Mouse (Mus musculus): ENCODE data around the gene M1ap. TPM values are rescaled to one million over a fixed set of nuclear protein-coding genes. Genes with fewer than 3 reads are reported as not detected.

The M1ap gene
- polyA plus RNA-seq, 1 experiment: 8.8 TPM

- Histone ChIP-seq H3K4me3 (replicated peaks) (no peak overlapping the region), H3K4me1 (ENCODE audit: control insufficient read depth) (no peaks in the 10 kb centered on the region), H3K36me3 (ENCODE audit: control insufficient read depth) (no peaks in the 10 kb centered on the region), H3K27me3 (ENCODE audit: control insufficient read depth) (no peaks in the 10 kb centered on the region), H3K9me3 (ENCODE audit: control insufficient read depth, low read length) (no peaks in the 10 kb centered on the region)
- no peak for TF ChIP-seq GATA1 (IDR thresholded peaks at IDR 0.05; ENCODE audit: low read length)
These were observed 15.0 kb downstream of the M1ap start for GRCm38 (mm10) chr6:82961664-82962063.

- H3K36me3 ChIP-seq (ENCODE audit: control insufficient read depth): no peaks in the 10 kb centered on the region
- H3K4me3 ChIP-seq (replicated peaks): no peak overlapping the region
- no peaks in the 10 kb centered on the region for H3K4me1 ChIP-seq (ENCODE audit: control insufficient read depth)
- no peaks in the 10 kb centered on the region for H3K9me3 ChIP-seq (ENCODE audit: control insufficient read depth, low read length)
- peaks cover 8% of the 10 kb centered on the region for H3K27me3 ChIP-seq (ENCODE audit: control insufficient read depth)
- TF ChIP-seq GATA1 (IDR thresholded peaks at IDR 0.05; ENCODE audit: low read length) (no peak), TAL1 (IDR thresholded peaks at IDR 0.05; ENCODE audit: low read length) (no peak)
These were observed 22.8 kb downstream of the M1ap start for GRCm38 (mm10) chr6:82969249-82970084.

GRCm38 (mm10) chr6:82971031-82971430, 24.3 kb downstream of the M1ap start:
- Histone ChIP-seq H3K27me3 (ENCODE audit: control insufficient read depth) (peaks cover 8% of the 10 kb centered on the region), H3K9me3 (ENCODE audit: control insufficient read depth, low read length) (no peaks in the 10 kb centered on the region), H3K4me1 (ENCODE audit: control insufficient read depth) (no peaks in the 10 kb centered on the region), H3K36me3 (ENCODE audit: control insufficient read depth) (no peaks in the 10 kb centered on the region), H3K4me3 (replicated peaks) (no peak overlapping the region)
- no peak for TF ChIP-seq GATA1 (IDR thresholded peaks at IDR 0.05; ENCODE audit: low read length)
- TF ChIP-seq TAL1 (IDR thresholded peaks at IDR 0.05; ENCODE audit: low read length): no peak

- Histone ChIP-seq H3K4me3 (replicated peaks) (no peak overlapping the region), H3K9me3 (ENCODE audit: control insufficient read depth, low read length) (no peaks in the 10 kb centered on the region)
- TF ChIP-seq GATA1 (IDR thresholded peaks at IDR 0.05; ENCODE audit: low read length): no peak
- TF ChIP-seq TAL1 (IDR thresholded peaks at IDR 0.05; ENCODE audit: low read length): no peak
These were observed 40.8 kb downstream of the M1ap start for GRCm38 (mm10) chr6:82987411-82987971.

GRCm38 (mm10) chr6:82993696-82994095, 47.0 kb downstream of the M1ap start:
- Histone ChIP-seq H3K27me3 (ENCODE audit: control insufficient read depth) (peaks cover 8% of the 10 kb centered on the region), H3K9me3 (ENCODE audit: control insufficient read depth, low read length) (no peaks in the 10 kb centered on the region; the same call in 1 of the 2 replicates), H3K36me3 (ENCODE audit: control insufficient read depth) (no peaks in the 10 kb centered on the region; the same call in 1 of the 2 replicates), H3K4me3 (replicated peaks) (no peak overlapping the region), H3K4me1 (ENCODE audit: control insufficient read depth) (peaks cover 24% of the 10 kb centered on the region)
- TF ChIP-seq GATA1 (IDR thresholded peaks at IDR 0.05; ENCODE audit: low read length) (no peak), TAL1 (IDR thresholded peaks at IDR 0.05; ENCODE audit: low read length) (no peak)

More at GRCm38 (mm10) chr6:82987411-82987971, 40.8 kb downstream of the M1ap start:
- Histone ChIP-seq H3K36me3 (ENCODE audit: control insufficient read depth) (no peaks in the 10 kb centered on the region), H3K4me1 (ENCODE audit: control insufficient read depth) (no peaks in the 10 kb centered on the region), H3K27me3 (ENCODE audit: control insufficient read depth) (peaks cover 11% of the 10 kb centered on the region)

GRCm38 (mm10) chr6:82994372-82994771, 47.7 kb downstream of the M1ap start:
- Histone ChIP-seq H3K36me3 (ENCODE audit: control insufficient read depth) (no peaks in the 10 kb centered on the region; the same call in 1 of the 2 replicates), H3K27me3 (ENCODE audit: control insufficient read depth) (peaks cover 8% of the 10 kb centered on the region), H3K4me3 (replicated peaks) (no peak overlapping the region), H3K4me1 (ENCODE audit: control insufficient read depth) (peaks cover 30% of the 10 kb centered on the region), H3K9me3 (ENCODE audit: control insufficient read depth, low read length) (no peaks in the 10 kb centered on the region; the same call in 1 of the 2 replicates)
- TF ChIP-seq GATA1 (IDR thresholded peaks at IDR 0.05; ENCODE audit: low read length) (no peak), TAL1 (IDR thresholded peaks at IDR 0.05; ENCODE audit: low read length) (no peak)

GRCm38 (mm10) chr6:82996740-82997315, 50.1 kb downstream of the M1ap start:
- Histone ChIP-seq H3K36me3 (ENCODE audit: control insufficient read depth) (no peaks in the 10 kb centered on the region; the same call in 1 of the 2 replicates), H3K27me3 (ENCODE audit: control insufficient read depth) (0 out of 2 replicates have a peak, but pooled peaks cover 2% of the 10 kb centered on the region), H3K9me3 (ENCODE audit: control insufficient read depth, low read length) (no peaks in the 10 kb centered on the region; the same call in 1 of the 2 replicates), H3K4me3 (replicated peaks) (peak overlapping the region; percentile 57), H3K4me1 (ENCODE audit: control insufficient read depth) (peaks cover 45% of the 10 kb centered on the region)
- no peak for TF ChIP-seq TAL1 (IDR thresholded peaks at IDR 0.05; ENCODE audit: low read length)
- no peak for TF ChIP-seq GATA1 (IDR thresholded peaks at IDR 0.05; ENCODE audit: low read length)

GRCm38 (mm10) chr6:82997511-82998102, 50.9 kb downstream of the M1ap start:
- Histone ChIP-seq H3K4me1 (ENCODE audit: control insufficient read depth) (peaks cover 52% of the 10 kb centered on the region), H3K27me3 (ENCODE audit: control insufficient read depth) (0 out of 2 replicates have a peak, but pooled peaks cover 2% of the 10 kb centered on the region), H3K9me3 (ENCODE audit: control insufficient read depth, low read length) (no peaks in the 10 kb centered on the region; the same call in 1 of the 2 replicates), H3K4me3 (replicated peaks) (peak overlapping the region; percentile 57), H3K36me3 (ENCODE audit: control insufficient read depth) (no peaks in the 10 kb centered on the region; the same call in 1 of the 2 replicates)
- TF ChIP-seq GATA1 (IDR thresholded peaks at IDR 0.05; ENCODE audit: low read length): no peak
- TF ChIP-seq TAL1 (IDR thresholded peaks at IDR 0.05; ENCODE audit: low read length): no peak

Measured in erythroblast, embryonic 14.5 days (primary cell).